Mouse (Mus musculus): ENCODE data around the gene Tkt. TPM values are rescaled to one million over a fixed set of nuclear protein-coding genes. Genes with fewer than 3 reads are reported as not detected.
"Not testable (repeated sequence)": the region's sequence is repeated elsewhere in the genome, so short reads cannot be mapped to it uniquely, and the experiment has no call there.

Tkt gene
- polyA plus RNA-seq, 1 experiment from 2014 or later = 244 TPM

DNA sequence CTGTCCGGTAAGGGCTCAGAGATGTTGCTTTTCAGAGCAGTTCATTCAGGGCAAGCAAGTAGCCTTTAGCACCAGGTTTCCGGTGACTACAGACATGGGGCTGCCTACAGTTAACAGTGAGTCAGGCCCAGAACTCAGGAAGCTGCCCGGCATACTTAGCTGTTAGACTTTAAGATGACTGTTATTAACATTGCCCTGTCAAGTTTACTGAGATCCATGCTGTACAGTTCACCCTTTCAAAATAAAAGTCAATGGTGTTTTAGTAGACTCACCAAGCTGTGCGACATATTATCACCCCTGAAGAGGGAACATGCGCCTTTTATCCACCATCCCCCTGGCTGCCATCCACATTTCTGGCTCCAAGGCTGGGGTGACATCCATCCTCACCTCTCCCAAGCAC lies 28.1 kb downstream of the Tkt start:
- Histone ChIP-seq H3K4me1 (replicated peaks; ENCODE audit: control insufficient read depth, insufficient read depth, low read length) (peaks cover 9% of the 10 kb centered on the region), H3K36me3 (ENCODE audit: control insufficient read depth, insufficient read depth, low read length) (peaks cover 24% of the 10 kb centered on the region), H3K9ac (ENCODE audit: low read length) (no peak overlapping the region), H3K4me3 (ENCODE audit: low read length) (no peak overlapping the region), H3K27ac (ENCODE audit: low read length) (no peak overlapping the region), H3K9me3 (ENCODE audit: control insufficient read depth, low read length) (no peaks in the 10 kb centered on the region), H3K4me2 (ENCODE audit: low read depth, low read length) (no peak overlapping the region), H3K27me3 (ENCODE audit: control insufficient read depth, insufficient read depth, low read depth, low read length) (no peaks in the 10 kb centered on the region)
- 22% methylated on average over 5 of the region's 5 CpGs for WGBS
- ATAC-seq (ENCODE audit: low read depth) = 0 out of 2 replicates have a peak, but pooled peaks have one; percentile 29

DNA sequence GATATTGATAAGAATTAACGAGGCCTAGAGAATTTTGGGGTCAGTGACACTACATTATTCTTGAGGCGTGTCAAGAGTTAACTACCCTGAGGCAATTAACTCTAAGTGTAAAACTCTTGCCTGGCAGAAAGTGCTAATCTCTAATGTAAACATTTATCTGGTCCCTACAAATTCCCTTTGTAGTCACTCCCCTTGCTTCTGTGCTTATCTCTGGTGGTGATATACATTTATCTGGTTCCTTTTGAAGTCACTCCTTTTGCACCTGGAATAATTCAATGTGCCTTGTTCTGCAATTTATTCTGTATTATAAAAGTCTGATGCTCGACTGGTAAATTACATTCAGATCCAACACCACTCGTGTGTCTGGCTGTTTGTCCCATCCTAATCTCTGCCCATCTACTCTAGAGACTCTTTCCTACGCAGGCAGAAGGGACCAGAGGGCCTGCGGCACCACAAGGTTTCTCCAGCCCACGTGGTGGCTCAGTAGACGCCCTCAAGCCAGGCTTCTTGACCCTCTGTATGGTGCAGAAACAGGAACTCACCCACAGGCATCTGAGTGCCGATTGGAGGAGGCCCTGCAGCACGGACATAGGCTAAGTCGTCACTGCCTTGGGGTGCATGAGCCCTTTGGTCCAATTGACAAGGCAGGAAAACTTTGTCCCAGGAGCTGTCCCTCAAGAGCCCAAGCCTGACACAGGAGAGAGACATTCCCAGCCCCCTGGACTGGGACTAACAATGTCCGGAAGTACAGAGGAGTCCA lies 29.3 kb downstream of the Tkt start:
- H3K27me3 ChIP-seq (ENCODE audit: control insufficient read depth, insufficient read depth, low read depth, low read length); H3K9ac ChIP-seq (ENCODE audit: low read length); H3K4me2 ChIP-seq (ENCODE audit: low read depth, low read length); H3K9me3 ChIP-seq (ENCODE audit: control insufficient read depth, low read length); H3K4me3 ChIP-seq (ENCODE audit: low read length); H3K4me1 ChIP-seq (replicated peaks; ENCODE audit: control insufficient read depth, insufficient read depth, low read length): not testable (repeated sequence)
- 15% methylated on average over 10 of the region's 12 CpGs for WGBS
- H3K36me3 ChIP-seq (ENCODE audit: control insufficient read depth, insufficient read depth, low read length) = peaks cover 12% of the 10 kb centered on the region
- 0 out of 2 replicates have a peak overlapping the region, but pooled peaks have one; percentile 22 for H3K27ac ChIP-seq (ENCODE audit: low read length)
- ATAC-seq (ENCODE audit: low read depth) = 0 out of 2 replicates have a peak, but pooled peaks have one; percentile 12

DNA sequence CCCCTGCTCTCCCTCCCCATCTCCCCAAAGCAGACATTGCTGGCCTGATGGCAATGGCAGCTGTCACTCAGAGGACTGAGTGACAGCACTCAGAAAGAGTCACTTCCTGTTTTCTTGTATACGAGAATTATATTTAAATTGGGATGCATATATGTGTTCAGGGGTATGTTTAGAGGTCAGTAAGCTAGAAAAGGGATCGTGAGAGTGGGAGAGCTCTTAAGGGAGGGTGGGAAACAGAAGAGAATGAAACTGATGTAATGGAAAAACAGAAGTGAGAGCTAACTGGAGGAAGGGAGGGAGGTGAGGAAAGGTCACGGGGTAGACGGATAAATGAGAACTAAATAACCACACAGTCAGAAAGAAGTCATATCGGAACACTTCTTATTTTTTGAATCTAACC lies 31.0 kb downstream of the Tkt start:
- Histone ChIP-seq H3K4me2 (ENCODE audit: low read depth, low read length) (no peak overlapping the region), H3K9ac (ENCODE audit: low read length) (no peak overlapping the region), H3K27ac (ENCODE audit: low read length) (no peak overlapping the region), H3K36me3 (ENCODE audit: control insufficient read depth, insufficient read depth, low read length) (peaks cover 2% of the 10 kb centered on the region; the same call in 1 of the 2 replicates), H3K9me3 (ENCODE audit: control insufficient read depth, low read length) (no peaks in the 10 kb centered on the region), H3K4me1 (replicated peaks; ENCODE audit: control insufficient read depth, insufficient read depth, low read length) (peaks cover 5% of the 10 kb centered on the region; the same call in 1 of the 2 replicates), H3K4me3 (ENCODE audit: low read length) (no peak overlapping the region), H3K27me3 (ENCODE audit: control insufficient read depth, insufficient read depth, low read depth, low read length) (no peaks in the 10 kb centered on the region)
- no peak for ATAC-seq (ENCODE audit: low read depth)
- WGBS = 69% methylated on average over 5 of the region's 5 CpGs

DNA sequence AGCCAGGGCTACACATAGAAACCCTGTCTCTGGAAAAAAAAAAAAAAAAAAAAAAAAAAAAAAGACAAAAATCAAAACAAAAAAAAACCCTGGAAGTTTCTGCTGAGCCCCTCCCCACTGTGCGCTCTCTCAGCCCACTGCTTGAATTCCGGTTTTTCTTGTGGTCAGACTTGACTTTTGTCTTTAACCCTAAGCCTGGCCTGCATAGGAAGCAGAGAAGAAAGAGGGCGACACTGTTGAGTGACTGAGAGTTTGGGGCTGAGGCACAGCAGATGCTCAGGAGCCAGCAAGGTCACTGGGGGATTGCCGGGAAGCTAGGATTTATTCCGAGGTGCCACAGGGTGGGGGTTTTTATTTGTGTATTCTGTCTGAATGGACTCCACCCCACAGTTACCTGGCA lies 31.7 kb downstream of the Tkt start:
- no peak for ATAC-seq (ENCODE audit: low read depth)
- 29% methylated on average over 5 of the region's 5 CpGs for WGBS

DNA sequence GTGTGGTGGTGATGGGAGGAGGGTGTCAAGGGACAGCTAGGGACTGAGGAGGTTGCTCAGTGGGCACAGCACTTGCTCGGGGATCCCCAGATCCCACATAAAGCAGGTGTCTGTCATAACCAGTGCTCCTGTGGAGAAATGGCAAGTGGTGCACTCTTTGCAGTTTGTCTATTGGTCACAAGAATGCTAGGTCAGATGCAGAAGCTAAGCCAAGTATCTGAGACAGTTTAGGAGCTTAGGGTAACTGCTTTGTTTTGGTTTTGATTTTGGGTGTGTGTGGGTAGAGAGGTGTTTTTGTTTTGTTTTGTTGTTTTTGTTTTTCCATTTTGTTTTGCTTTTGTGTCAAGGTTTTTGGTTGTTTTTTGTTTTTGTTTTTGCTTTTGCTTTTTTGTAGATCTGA lies 33.1 kb downstream of the Tkt start:
- no peak for ATAC-seq (ENCODE audit: low read depth)
- H3K27me3 ChIP-seq (ENCODE audit: control insufficient read depth, insufficient read depth, low read depth, low read length) = no peaks in the 10 kb centered on the region
- H3K36me3 ChIP-seq (ENCODE audit: control insufficient read depth, insufficient read depth, low read length) = no peaks in the 10 kb centered on the region
- WGBS = 82% methylated on average over 1 of the region's 1 CpGs
- H3K4me2 ChIP-seq (ENCODE audit: low read depth, low read length) = no peak overlapping the region
- no peak overlapping the region for H3K4me3 ChIP-seq (ENCODE audit: low read length)
- H3K27ac ChIP-seq (ENCODE audit: low read length) = no peak overlapping the region
- no peak overlapping the region for H3K9ac ChIP-seq (ENCODE audit: low read length)
- H3K4me1 ChIP-seq (replicated peaks; ENCODE audit: control insufficient read depth, insufficient read depth, low read length) = peaks cover 15% of the 10 kb centered on the region
- H3K9me3 ChIP-seq (ENCODE audit: control insufficient read depth, low read length) = no peaks in the 10 kb centered on the region

More for the DNA sequence above, 31.7 kb downstream of the Tkt start:
- Histone ChIP-seq H3K4me3 (ENCODE audit: low read length) (no peak overlapping the region), H3K4me2 (ENCODE audit: low read depth, low read length) (no peak overlapping the region), H3K27ac (ENCODE audit: low read length) (no peak overlapping the region), H3K36me3 (ENCODE audit: control insufficient read depth, insufficient read depth, low read length) (peaks cover 2% of the 10 kb centered on the region; the same call in 1 of the 2 replicates), H3K4me1 (replicated peaks; ENCODE audit: control insufficient read depth, insufficient read depth, low read length) (peaks cover 11% of the 10 kb centered on the region), H3K9me3 (ENCODE audit: control insufficient read depth, low read length) (no peaks in the 10 kb centered on the region), H3K27me3 (ENCODE audit: control insufficient read depth, insufficient read depth, low read depth, low read length) (no peaks in the 10 kb centered on the region), H3K9ac (ENCODE audit: low read length) (no peak overlapping the region)

DNA sequence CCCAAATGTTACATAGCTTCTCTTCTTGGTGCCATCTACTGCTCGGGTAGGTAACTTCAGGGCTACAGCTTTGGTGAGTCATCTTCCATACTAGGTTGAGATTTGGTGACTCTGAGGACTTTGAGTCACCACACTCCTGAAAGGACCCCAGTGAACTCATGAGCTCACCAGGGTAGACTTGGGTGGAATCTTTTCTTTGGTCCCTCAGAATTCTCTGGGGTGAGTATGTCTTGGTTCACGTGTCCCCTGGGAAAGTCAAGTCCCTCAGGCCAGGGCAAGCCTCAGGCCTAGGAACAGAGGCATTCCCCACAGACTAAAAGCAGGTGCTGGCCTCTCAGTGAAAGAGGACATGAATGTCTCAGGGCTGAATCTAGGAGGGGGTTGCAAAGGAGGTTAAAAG lies 35.9 kb downstream of the Tkt start:
- no peaks in the 10 kb centered on the region for H3K27me3 ChIP-seq (ENCODE audit: control insufficient read depth, insufficient read depth, low read depth, low read length)
- no peak overlapping the region for H3K27ac ChIP-seq (ENCODE audit: low read length)
- no peak for ATAC-seq (ENCODE audit: low read depth)
- H3K4me1 ChIP-seq (replicated peaks; ENCODE audit: control insufficient read depth, insufficient read depth, low read length) = peaks cover 15% of the 10 kb centered on the region
- no peaks in the 10 kb centered on the region for H3K9me3 ChIP-seq (ENCODE audit: control insufficient read depth, low read length)
- 54% methylated on average over 2 of the region's 2 CpGs for WGBS
- H3K36me3 ChIP-seq (ENCODE audit: control insufficient read depth, insufficient read depth, low read length) = no peaks in the 10 kb centered on the region
- no peak overlapping the region; the same call in 1 of the 2 replicates for H3K9ac ChIP-seq (ENCODE audit: low read length)
- H3K4me3 ChIP-seq (ENCODE audit: low read length) = no peak overlapping the region
- no peak overlapping the region for H3K4me2 ChIP-seq (ENCODE audit: low read depth, low read length)

DNA sequence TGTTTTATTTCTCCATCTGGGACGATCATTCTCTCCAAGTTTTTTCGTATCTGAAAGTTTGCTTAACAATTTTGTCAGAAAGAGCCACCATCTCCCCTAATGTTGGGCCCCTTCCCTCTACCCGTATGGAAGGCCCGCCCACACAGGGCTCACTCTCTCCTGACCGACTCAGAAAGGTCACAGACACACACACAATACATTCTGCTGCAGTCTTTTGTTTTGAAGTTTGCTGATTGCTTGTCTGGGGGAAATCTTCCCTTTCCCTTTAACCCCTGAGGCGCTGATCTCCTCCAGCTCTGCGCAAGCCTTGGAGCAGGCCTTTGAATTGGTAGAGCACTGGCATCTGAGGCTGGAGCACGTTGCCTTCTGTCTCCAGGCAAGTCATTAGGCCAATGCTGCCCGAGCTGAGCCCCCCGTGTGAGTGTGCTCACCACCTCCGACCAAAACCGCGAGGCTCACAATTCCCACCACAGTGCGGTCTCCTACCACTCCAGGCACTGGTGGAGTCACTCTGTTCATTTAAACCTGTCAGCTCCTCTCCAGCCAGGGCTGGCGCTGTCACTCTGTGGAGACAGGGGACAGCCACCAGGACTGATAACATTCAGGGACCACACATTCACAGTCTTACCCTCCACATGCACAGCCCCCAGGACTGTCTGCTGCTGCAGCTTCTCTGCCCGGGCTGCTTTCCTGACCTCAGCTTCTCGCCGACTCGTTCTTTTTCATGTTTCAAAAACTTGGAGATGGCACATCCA lies 36.5 kb downstream of the Tkt start:
- WGBS = 24% methylated on average over 19 of the region's 19 CpGs
- Histone ChIP-seq H3K27me3 (ENCODE audit: control insufficient read depth, insufficient read depth, low read depth, low read length) (no peaks in the 10 kb centered on the region), H3K36me3 (ENCODE audit: control insufficient read depth, insufficient read depth, low read length) (no peaks in the 10 kb centered on the region), H3K4me2 (ENCODE audit: low read depth, low read length) (no peak overlapping the region), H3K9ac (ENCODE audit: low read length) (peak overlapping the region; percentile 21; the same call in 1 of the 2 replicates), H3K9me3 (ENCODE audit: control insufficient read depth, low read length) (no peaks in the 10 kb centered on the region), H3K4me1 (replicated peaks; ENCODE audit: control insufficient read depth, insufficient read depth, low read length) (peaks cover 15% of the 10 kb centered on the region), H3K27ac (ENCODE audit: low read length) (no peak overlapping the region), H3K4me3 (ENCODE audit: low read length) (no peak overlapping the region)
- no peak for ATAC-seq (ENCODE audit: low read depth)

DNA sequence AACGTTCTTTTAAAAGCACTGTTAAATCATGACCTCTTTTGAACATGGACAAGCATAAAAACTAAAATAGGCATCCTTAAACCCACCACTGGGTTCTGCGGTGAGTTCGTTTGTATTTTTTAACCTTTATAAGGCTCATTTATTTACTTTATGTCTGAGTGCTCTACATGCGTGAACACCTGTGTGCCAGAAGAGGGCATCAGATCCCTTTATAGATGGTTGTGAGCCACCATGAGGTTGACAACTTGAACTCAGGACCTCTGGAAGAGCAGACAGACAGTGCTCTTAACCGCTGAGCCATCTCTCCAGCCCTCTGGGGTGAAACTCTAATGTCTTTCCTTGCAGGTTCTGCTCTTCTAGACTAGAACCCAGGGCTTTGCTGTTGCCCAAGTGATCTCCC lies 37.2 kb downstream of the Tkt start:
- Histone ChIP-seq H3K27me3 (ENCODE audit: control insufficient read depth, insufficient read depth, low read depth, low read length) (no peaks in the 10 kb centered on the region), H3K36me3 (ENCODE audit: control insufficient read depth, insufficient read depth, low read length) (no peaks in the 10 kb centered on the region), H3K27ac (ENCODE audit: low read length) (no peak overlapping the region), H3K4me2 (ENCODE audit: low read depth, low read length) (no peak overlapping the region), H3K9ac (ENCODE audit: low read length) (no peak overlapping the region), H3K4me3 (ENCODE audit: low read length) (no peak overlapping the region), H3K9me3 (ENCODE audit: control insufficient read depth, low read length) (no peaks in the 10 kb centered on the region), H3K4me1 (replicated peaks; ENCODE audit: control insufficient read depth, insufficient read depth, low read length) (peaks cover 15% of the 10 kb centered on the region)
- WGBS = 68% methylated on average over 5 of the region's 5 CpGs
- no peak for ATAC-seq (ENCODE audit: low read depth)

DNA sequence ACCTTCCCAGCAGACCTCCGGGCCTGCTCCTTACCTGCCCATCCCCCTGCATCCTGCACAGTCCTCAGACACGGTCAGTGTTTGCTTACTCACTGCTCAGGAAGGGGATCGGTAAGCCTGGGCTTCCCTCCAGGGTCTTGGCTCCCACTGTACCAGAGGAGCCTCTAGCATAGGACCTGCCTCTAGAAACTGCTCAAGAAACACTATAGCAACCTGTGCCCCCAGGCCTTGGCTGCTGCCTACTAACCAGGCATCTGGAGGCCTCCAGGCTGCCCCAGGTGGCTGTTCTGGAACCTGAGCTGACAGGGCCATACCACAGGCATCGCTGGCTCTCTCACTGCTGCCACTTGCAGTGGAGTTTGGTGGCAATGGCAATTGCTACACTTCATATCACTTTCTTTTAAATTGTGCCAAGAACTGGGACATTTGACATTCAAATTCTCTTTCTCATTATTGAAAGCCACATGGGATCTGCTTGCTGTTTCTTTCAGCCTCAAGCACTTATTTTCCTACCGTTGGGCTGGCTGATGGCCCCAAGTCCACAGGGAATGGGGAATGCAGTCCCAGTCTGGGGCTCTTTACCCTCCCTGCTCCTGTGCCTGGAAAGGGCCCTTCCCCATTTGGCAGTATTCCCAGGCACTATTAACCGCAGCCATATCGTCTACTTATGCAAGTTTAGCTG lies 38.8 kb downstream of the Tkt start:
- no peaks in the 10 kb centered on the region for H3K36me3 ChIP-seq (ENCODE audit: control insufficient read depth, insufficient read depth, low read length)

More for the DNA sequence above, 38.8 kb downstream of the Tkt start:
- peak; percentile 67 for ATAC-seq (ENCODE audit: low read depth)
- no peaks in the 10 kb centered on the region for H3K27me3 ChIP-seq (ENCODE audit: control insufficient read depth, insufficient read depth, low read depth, low read length)
- H3K27ac ChIP-seq (ENCODE audit: low read length) = peak overlapping the region; percentile 36
- H3K4me2 ChIP-seq (ENCODE audit: low read depth, low read length) = no peak overlapping the region
- no peaks in the 10 kb centered on the region for H3K9me3 ChIP-seq (ENCODE audit: control insufficient read depth, low read length)
- H3K4me1 ChIP-seq (replicated peaks; ENCODE audit: control insufficient read depth, insufficient read depth, low read length) = peaks cover 18% of the 10 kb centered on the region
- 18% methylated on average over 7 of the region's 7 CpGs for WGBS
- no peak overlapping the region; the same call in 1 of the 2 replicates for H3K9ac ChIP-seq (ENCODE audit: low read length)
- H3K4me3 ChIP-seq (ENCODE audit: low read length) = no peak overlapping the region
